Mouse (Mus musculus) lung, embryonic 14.5 days (tissue): ENCODE data around the gene Gm45062. TPM values are rescaled to one million over a fixed set of nuclear protein-coding genes. Genes with fewer than 3 reads are reported as not detected.
A peak's percentile ranks its signal among the peaks of the same experiment; 100 is the strongest.

Experiments used
- ATAC-seq: fragments of 200-750 bp; cut with Nextera tagmentation; 2 replicates; pipeline ENCODE4 v1.8.0; 2017; ENCODE audit warnings: mild to moderate bottlenecking, moderate TSS enrichment, moderate library complexity; ENCODE audit not compliant: insufficient read depth
- DNase-seq: peaks from one replicate; pipeline ENCODE4 v3.0.0-alpha.2; 2015
- H3K27ac ChIP-seq: fragments of 300-500 bp; sonication (generic); 2 replicates; pipeline ENCODE4 v1.5.1; 2014; ENCODE audit warnings: low read depth, mild to moderate bottlenecking, moderate library complexity
- H3K27me3 ChIP-seq: fragments of 300-500 bp; sonication (generic); 2 replicates; pipeline ENCODE4 v1.6.1; 2014; ENCODE audit warnings: low read length, control low read depth; ENCODE audit not compliant: insufficient read depth
- H3K36me3 ChIP-seq: fragments of 300-500 bp; sonication (generic); 2 replicates; pipeline ENCODE4 v1.6.1; 2014; ENCODE audit warnings: control low read depth; ENCODE audit not compliant: insufficient read depth
- H3K4me1 ChIP-seq: fragments of 300-500 bp; sonication (generic); 2 replicates; pipeline ENCODE4 v1.6.1; 2014; ENCODE audit warnings: antibody characterized with exemption, control low read depth; ENCODE audit not compliant: insufficient read depth
- H3K4me2 ChIP-seq: fragments of 300-500 bp; sonication (generic); 2 replicates; pipeline ENCODE4 v1.6.1; 2014; ENCODE audit warnings: mild to moderate bottlenecking
- H3K4me3 ChIP-seq: fragments of 300-500 bp; sonication (generic); 2 replicates; pipeline ENCODE4 v1.5.1; 2014; ENCODE audit warnings: low read depth, low read length
- H3K9ac ChIP-seq: fragments of 300-500 bp; sonication (generic); 2 replicates; pipeline ENCODE4 v1.6.1; 2014
- H3K9me3 ChIP-seq: fragments of 300-500 bp; sonication (generic); 2 replicates; pipeline ENCODE4 v1.6.1; 2016; ENCODE audit warnings: low read depth, low read length, control low read depth
- CTCF ChIP-seq: IDR thresholded peaks from 2 replicates; pipeline ENCODE4 v1.5.1; 2016; ENCODE audit warnings: antibody characterized with exemption, low read depth
- WGBS: fragments of 180-500 bp; shearing (Covaris S2); extraction: QIAGEN DNeasy Blood & Tissue Kit; methylation state at CpG from one replicate; pipeline ENCODE4 v1.1.7; 2014; 5-methylcytosine and 5-hydroxymethylcytosine counted together
- polyA plus RNA-seq: library from polyadenylated mRNA; unstranded; fragments of >200 nt; fragmentation: Nextera tagmentation; extraction: Ambion mirVana; gene quantifications from 2 replicates; pipeline ENCODE4 v1.2.1, GENCODE M21; 2014

Gene Gm45062
- polyA plus RNA-seq: 6.7 and 9.8 TPM in 2 replicates

DNA sequence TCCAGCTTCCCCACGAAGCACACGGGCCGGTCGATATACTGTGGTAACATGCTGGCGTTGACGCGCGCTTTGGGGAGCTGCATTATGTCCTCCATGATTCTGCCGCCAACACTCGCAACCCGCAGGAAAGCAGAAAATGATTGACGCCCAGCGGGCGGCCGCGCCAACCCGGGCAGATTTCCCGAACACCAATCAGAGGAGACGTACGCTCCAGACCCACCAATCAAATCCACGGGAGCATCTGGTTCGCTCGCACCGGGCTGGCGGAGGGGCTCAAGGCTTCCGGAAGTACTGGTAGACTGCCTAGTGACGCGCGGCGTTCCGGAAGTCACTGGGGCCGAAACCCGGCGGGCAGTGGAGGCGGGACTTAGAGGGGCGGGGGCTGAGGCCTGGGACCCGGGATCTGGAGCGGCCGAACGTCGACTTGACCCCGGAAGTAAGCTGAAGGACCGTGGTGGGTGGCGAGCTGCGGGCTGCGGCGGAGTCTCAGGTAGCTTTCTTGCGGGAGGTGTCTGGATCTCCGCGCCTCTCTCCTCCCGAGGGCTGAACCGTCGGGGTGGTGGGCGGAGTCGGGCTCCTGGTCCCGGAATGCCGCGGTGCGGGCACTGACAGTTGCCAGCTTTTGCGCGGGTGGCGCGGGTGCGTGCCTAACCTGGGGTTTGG, at the start of gene Gm45062, which contains the start of the genes Rpa3 and Umad1:
Gm45062 (plus strand) TSS at position 447 of the 663 bp plus-strand sequence.
Rpa3 (minus strand) TSS at position 170 of the 663 bp plus-strand sequence.
Umad1 (plus strand) TSS at position 285 of the 663 bp plus-strand sequence.
- Histone ChIP-seq H3K4me1 (0 out of 2 replicates have a peak, but pooled peaks cover 4% of the 10 kb centered on the region), H3K9me3 (no peaks in the 10 kb centered on the region), H3K9ac (peak within 1 kb of the TSS; percentile 85), H3K4me2 (peak within 1 kb of the TSS; percentile 82), H3K27ac (peak within 1 kb of the TSS; percentile 69; the same call in 1 of the 2 replicates), H3K36me3 (peaks cover 18% of the 10 kb centered on the region; the same call in 1 of the 2 replicates), H3K27me3 (no peaks in the 10 kb centered on the region), H3K4me3 (peak within 1 kb of the TSS; percentile 78)
- peak; percentile 100 for ATAC-seq
- DNase-seq: peak; percentile 99
- under 1% methylated on average over 64 of the region's 64 CpGs for WGBS
- TF ChIP-seq CTCF: no peak

- Histone ChIP-seq H3K27me3 (no peaks in the 10 kb centered on the region), H3K9me3 (no peaks in the 10 kb centered on the region), H3K9ac (peak overlapping the region; percentile 91), H3K4me2 (peak overlapping the region; percentile 66), H3K27ac (peak overlapping the region; percentile 97), H3K36me3 (peaks cover 14% of the 10 kb centered on the region; the same call in 1 of the 2 replicates), H3K4me3 (peak overlapping the region; percentile 76), H3K4me1 (no peaks in the 10 kb centered on the region)
- no peak for DNase-seq
- no peak for TF ChIP-seq CTCF
- peak; percentile 12; the same call in 1 of the 2 replicates for ATAC-seq
- 9% methylated on average over 10 of the region's 10 CpGs for WGBS
Measured at GRCm38 (mm10) chr6:8209866-8210186, 49.4 kb upstream of the Gm45062 start.

GRCm38 (mm10) chr6:8210661-8211060, 48.6 kb upstream of the Gm45062 start:
- H3K4me3 ChIP-seq: 0 out of 2 replicates have a peak overlapping the region, but pooled peaks have one; percentile 4
- no peak overlapping the region for H3K27ac ChIP-seq
- WGBS: 83% methylated on average over 3 of the region's 3 CpGs
- no peak for ATAC-seq
- TF ChIP-seq CTCF: no peak
- H3K9me3 ChIP-seq: no peaks in the 10 kb centered on the region
- H3K4me1 ChIP-seq: no peaks in the 10 kb centered on the region
- no peaks in the 10 kb centered on the region for H3K27me3 ChIP-seq
- no peak overlapping the region for H3K9ac ChIP-seq
- peaks cover 23% of the 10 kb centered on the region; the same call in 1 of the 2 replicates for H3K36me3 ChIP-seq
- DNase-seq: peak; percentile 5
- peak overlapping the region; percentile 66 for H3K4me2 ChIP-seq

GRCm38 (mm10) chr6:8227035-8227434, 32.2 kb upstream of the Gm45062 start:
- DNase-seq (no peak), ATAC-seq (no peak)
- TF ChIP-seq CTCF: no peak
- Histone ChIP-seq H3K4me1 (no peaks in the 10 kb centered on the region), H3K9me3 (no peaks in the 10 kb centered on the region), H3K27ac (no peak overlapping the region), H3K4me2 (no peak overlapping the region), H3K36me3 (peaks cover 40% of the 10 kb centered on the region), H3K9ac (no peak overlapping the region), H3K27me3 (no peaks in the 10 kb centered on the region), H3K4me3 (no peak overlapping the region)
- WGBS: 77% methylated on average over 3 of the region's 3 CpGs

DNA sequence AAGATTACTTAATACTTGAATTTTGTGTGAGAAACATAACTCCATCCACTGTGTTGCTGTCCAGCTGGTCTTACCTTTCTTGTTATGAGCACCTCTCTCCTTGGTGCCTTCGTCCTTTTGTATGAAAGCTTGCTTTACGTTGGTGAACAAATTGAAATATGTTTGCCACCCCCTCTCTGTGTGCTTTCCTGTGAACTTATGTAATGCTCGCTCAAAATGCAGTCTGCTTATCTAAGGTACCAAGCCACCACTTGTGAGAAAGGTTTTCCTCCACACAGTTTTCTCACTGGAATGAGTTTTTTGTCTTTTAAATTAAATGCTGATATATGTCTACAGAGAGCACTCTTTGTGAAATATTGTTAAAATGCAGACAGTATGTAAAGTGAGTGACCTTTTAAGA, 30.7 kb upstream of the Gm45062 start:
- Histone ChIP-seq H3K27me3 (no peaks in the 10 kb centered on the region), H3K9me3 (no peaks in the 10 kb centered on the region), H3K9ac (no peak overlapping the region), H3K27ac (no peak overlapping the region), H3K4me3 (no peak overlapping the region), H3K4me2 (no peak overlapping the region), H3K4me1 (no peaks in the 10 kb centered on the region), H3K36me3 (peaks cover 49% of the 10 kb centered on the region)
- TF ChIP-seq CTCF: no peak
- WGBS: 87% methylated on average over 3 of the region's 3 CpGs
- ATAC-seq: no peak
- no peak for DNase-seq

DNA sequence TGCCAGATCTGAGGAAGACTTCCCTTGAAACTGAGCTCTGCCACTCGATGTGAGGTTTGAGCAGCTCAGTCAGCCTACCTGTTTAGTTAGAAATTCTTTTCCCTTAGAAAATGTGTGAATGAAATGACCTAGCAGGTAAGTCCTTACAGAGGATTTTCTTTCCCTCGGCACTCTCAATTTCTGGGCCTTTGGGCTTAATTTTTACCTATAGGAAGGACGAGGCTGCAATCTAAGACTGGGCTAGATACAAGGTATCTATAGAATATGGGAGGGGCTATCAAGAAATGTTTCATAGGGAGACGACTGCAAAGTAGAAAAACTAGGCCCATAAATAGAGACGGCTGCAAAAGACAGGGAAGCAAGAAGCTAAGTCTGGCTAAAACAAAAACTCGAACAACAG, 934 bp upstream of the Gm45062 start:
- H3K27me3 ChIP-seq: no peaks in the 10 kb centered on the region
- no peak for TF ChIP-seq CTCF
- ATAC-seq: no peak
- 0 out of 2 replicates have a peak, but pooled peaks cover 4% of the 10 kb centered on the region for H3K4me1 ChIP-seq
- peak overlapping the region; percentile 85 for H3K9ac ChIP-seq
- H3K27ac ChIP-seq: peak overlapping the region; percentile 60; the same call in 1 of the 2 replicates
- peak overlapping the region; percentile 78 for H3K4me3 ChIP-seq
- peaks cover 21% of the 10 kb centered on the region; the same call in 1 of the 2 replicates for H3K36me3 ChIP-seq
- WGBS: 4% methylated on average over 6 of the region's 6 CpGs
- H3K9me3 ChIP-seq: no peaks in the 10 kb centered on the region
- peak overlapping the region; percentile 80 for H3K4me2 ChIP-seq
- no peak for DNase-seq

DNA sequence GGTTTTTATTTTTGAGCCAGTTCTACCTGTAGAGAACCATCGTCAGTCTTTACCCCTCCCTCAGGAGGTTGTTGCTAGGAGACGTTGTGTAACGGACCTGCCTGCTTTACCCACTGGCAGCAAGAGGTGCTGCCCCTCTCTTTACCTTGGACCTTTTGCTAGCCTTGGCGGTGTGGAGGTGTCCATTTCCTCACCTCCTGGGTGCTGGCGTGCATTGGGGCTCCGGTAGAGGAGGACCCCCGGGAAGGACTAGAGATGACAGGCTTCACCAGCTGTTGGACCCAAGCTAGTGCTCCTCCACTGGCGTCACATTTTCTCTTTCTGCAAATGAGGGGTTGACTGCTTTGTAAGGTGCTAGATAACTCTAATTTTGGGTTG, 406 bp downstream of the Gm45062 start:
- H3K27ac ChIP-seq: no peak overlapping the region
- no peak for DNase-seq
- ATAC-seq: no peak
- peak overlapping the region; percentile 78 for H3K4me3 ChIP-seq
- H3K4me1 ChIP-seq: 0 out of 2 replicates have a peak, but pooled peaks cover 4% of the 10 kb centered on the region
- peak overlapping the region; percentile 82 for H3K4me2 ChIP-seq
- peak overlapping the region; percentile 71 for H3K9ac ChIP-seq
- H3K27me3 ChIP-seq: no peaks in the 10 kb centered on the region
- TF ChIP-seq CTCF: no peak
- 0% methylated on average over 8 of the region's 8 CpGs for WGBS
- H3K9me3 ChIP-seq: no peaks in the 10 kb centered on the region
- H3K36me3 ChIP-seq: peaks cover 13% of the 10 kb centered on the region; the same call in 1 of the 2 replicates
